In genomic region chr19:10781641-10782040, GRCm38 (mm10) we compare ENCODE assay signal across 16 mouse cellular contexts. TPM values are rescaled to one million over a fixed set of nuclear protein-coding genes. Genes with fewer than 3 reads are reported as not detected.
A peak's percentile ranks its signal among the peaks of the same experiment; 100 is the strongest.
DNase-seq lines count a peak whose midpoint lies in the region; ATAC-seq and TF ChIP-seq lines count a peak whose summit lies in the region.
"Had no signal": no experiment of that assay in that cellular context is flagged by ENCODE, and none has a peak within 500 bp of the region (broad histone marks: within the 10 kb centered on the region; RNA-seq: fewer than 3 reads in every experiment).

No protein-coding gene starts in this region.

- DNase-seq in frontal cortex, postnatal 14 days (ENCODE audit: low spot score in 2 of 2) = no peak
- DNase-seq in layer of hippocampus, adult 2 months (ENCODE audit: low spot score in 2 of 2) = no peak
- DNase-seq in layer of hippocampus, adult 9-10 months (ENCODE audit: low spot score) = no peak
- peak; percentile 32 for DNase-seq in thymus, postnatal 25 days
- no peak for DNase-seq in thymus, adult 18-20 months
- DNase-seq in telencephalon, adult 2 months (ENCODE audit: low read depth, low spot score) = peak; percentile 81
- no peak for DNase-seq in cerebellum, adult 11 months
- DNase-seq: cerebellum, postnatal 14 days; gastrocnemius, postnatal 36 days; lung, embryonic 14.5 days had no signal

- peak; percentile 85 for ATAC-seq in frontal cortex, adult (ENCODE audit: low TSS enrichment)

- no peak for TF ChIP-seq CTCF in layer of hippocampus, adult 2 months (conservative IDR thresholded peaks at IDR 0.05)

- peak overlapping the region; percentile 70 for H3K27ac ChIP-seq in layer of hippocampus, adult 2 months
- H3K27ac ChIP-seq: hindbrain, embryonic 14.5 days; kidney, postnatal 0 days; limb, embryonic 15.5 days had no signal

- H3K4me3 ChIP-seq in layer of hippocampus, adult 2 months = no peak overlapping the region
- H3K4me3 ChIP-seq: limb, embryonic 15.5 days; megakaryocyte, embryonic 14.5 days had no signal

RNA-seq across cellular contexts. Expression of gene Cd5, which starts 42.8 kb away (rescaled TPM):
- total RNA-seq in layer of hippocampus, adult 2 months (2021) = not detected

RNA-seq across cellular contexts. Expression of gene Cd6, which starts 48.2 kb away (rescaled TPM):
- total RNA-seq in layer of hippocampus, adult 2 months (2021) = under 1 TPM in 1 of 2 experiments, not detected in 1; 0.32 TPM
- total RNA-seq: layer of hippocampus, postnatal 10 days had no signal

RNA-seq across cellular contexts. Expression of gene Slc15a3, which starts 57.9 kb away (rescaled TPM):
- total RNA-seq in layer of hippocampus, adult 2 months (2021) = 1 to 10 TPM; 1.3 TPM

Comparison
In these comparisons a context has a peak if more than half of its experiments do, and no peak if none do; other contexts are left out.
1. DNase-seq: peak in thymus, postnatal 25 days (single experiment) and telencephalon, adult 2 months (single experiment); none in frontal cortex, postnatal 14 days (0 of 2), layer of hippocampus, adult 2 months (0 of 2), layer of hippocampus, adult 9-10 months (single experiment), thymus, adult 18-20 months (0 of 2) and cerebellum, adult 11 months (single experiment).